Mouse (Mus musculus) liver, embryonic 11.5 days (tissue): ENCODE measurements around the gene Snd1. TPM values are rescaled to one million over a fixed set of nuclear protein-coding genes. Genes with fewer than 3 reads are reported as not detected.

Source experiments
- ATAC-seq: fragments of 200-750 bp; cut with Nextera tagmentation; replicated peaks from 2 replicates; pipeline ENCODE4 v1.8.0; 2017; ENCODE audit warnings: moderate number of reproducible peaks, mild to moderate bottlenecking, moderate TSS enrichment, moderate library complexity; ENCODE audit not compliant: low FRiP score
- DNase-seq: peaks from one replicate; pipeline ENCODE4 v3.0.0-alpha.2; 2017; ENCODE audit warnings: low spot score
- H3K27ac ChIP-seq: fragments of 300-500 bp; sonication (generic); 2 replicates; pipeline ENCODE4 v1.5.1; 2014; ENCODE audit warnings: mild to moderate bottlenecking, low read depth, low read length, control low read depth
- H3K27me3 ChIP-seq: fragments of 300-500 bp; sonication (generic); replicated peaks from 2 replicates; pipeline ENCODE4 v1.6.1; 2014; ENCODE audit warnings: low read length, mixed read lengths; ENCODE audit not compliant: control insufficient read depth, insufficient read depth
- H3K36me3 ChIP-seq: fragments of 300-500 bp; sonication (generic); 2 replicates; pipeline ENCODE4 v1.6.1; 2014; ENCODE audit warnings: mild to moderate bottlenecking, low read length, moderate library complexity, mixed read lengths; ENCODE audit not compliant: control insufficient read depth, insufficient read depth
- H3K4me1 ChIP-seq: fragments of 300-500 bp; sonication (generic); replicated peaks from 2 replicates; pipeline ENCODE4 v1.6.1; 2014; ENCODE audit warnings: low read length, mixed read lengths; ENCODE audit not compliant: control insufficient read depth, insufficient read depth
- H3K4me2 ChIP-seq: fragments of 300-500 bp; sonication (generic); 2 replicates; pipeline ENCODE4 v1.6.1; 2014; ENCODE audit warnings: mild to moderate bottlenecking, control low read depth, moderate library complexity
- H3K4me3 ChIP-seq: fragments of 300-500 bp; sonication (generic); 2 replicates; pipeline ENCODE4 v1.5.1; 2014; ENCODE audit warnings: low read depth, low read length, control low read depth
- H3K9ac ChIP-seq: fragments of 300-500 bp; sonication (generic); 2 replicates; pipeline ENCODE4 v1.6.1; 2014; ENCODE audit warnings: low read depth, low read length, control low read depth
- H3K9me3 ChIP-seq: fragments of 300-500 bp; sonication (generic); 2 replicates; pipeline ENCODE4 v1.6.1; 2016; ENCODE audit warnings: low read length, inconsistent platforms, mixed read lengths; ENCODE audit not compliant: control insufficient read depth
- WGBS: fragments of 180-500 bp; shearing (Covaris S2); extraction: QIAGEN DNeasy Blood & Tissue Kit; methylation state at CpG from one replicate; pipeline ENCODE4 v1.1.7; 2014; 5-methylcytosine and 5-hydroxymethylcytosine counted together
- polyA plus RNA-seq: library from polyadenylated mRNA; unstranded; fragments of >200 nt; fragmentation: Nextera tagmentation; extraction: Ambion mirVana; gene quantifications from 2 replicates; pipeline ENCODE4 v1.2.1, GENCODE M21; 2014

Snd1 gene
- polyA plus RNA-seq, 1 experiment from 2014 or later = 107 TPM

DNA sequence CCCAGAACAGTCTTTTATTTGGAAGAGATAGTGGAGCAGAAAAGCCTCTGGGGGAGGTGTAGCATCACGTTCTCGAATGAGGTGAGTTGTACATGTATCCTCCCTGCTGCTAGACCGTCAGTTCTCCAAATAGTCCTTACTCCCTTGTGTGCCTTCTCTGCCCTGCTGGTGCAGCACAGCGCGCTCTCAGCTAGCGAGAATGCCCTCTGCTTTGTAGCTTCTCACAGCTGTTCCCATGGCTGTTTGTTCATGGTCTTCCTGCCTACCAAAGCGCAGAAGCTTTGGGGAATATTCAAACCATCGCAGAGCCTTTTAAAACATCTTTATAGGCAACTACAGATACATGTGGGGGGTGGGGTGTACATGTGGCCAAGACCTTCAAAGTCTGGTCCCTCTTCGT lies 374.0 kb downstream of the Snd1 start:
- Histone ChIP-seq H3K27me3 (no peaks in the 10 kb centered on the region), H3K9me3 (no peaks in the 10 kb centered on the region), H3K36me3 (no peaks in the 10 kb centered on the region), H3K4me3 (no peak overlapping the region), H3K4me1 (no peaks in the 10 kb centered on the region), H3K9ac (no peak overlapping the region), H3K4me2 (no peak overlapping the region), H3K27ac (no peak overlapping the region)
- WGBS = 77% methylated on average over 9 of the region's 9 CpGs
- ATAC-seq (no peak), DNase-seq (no peak)

DNA sequence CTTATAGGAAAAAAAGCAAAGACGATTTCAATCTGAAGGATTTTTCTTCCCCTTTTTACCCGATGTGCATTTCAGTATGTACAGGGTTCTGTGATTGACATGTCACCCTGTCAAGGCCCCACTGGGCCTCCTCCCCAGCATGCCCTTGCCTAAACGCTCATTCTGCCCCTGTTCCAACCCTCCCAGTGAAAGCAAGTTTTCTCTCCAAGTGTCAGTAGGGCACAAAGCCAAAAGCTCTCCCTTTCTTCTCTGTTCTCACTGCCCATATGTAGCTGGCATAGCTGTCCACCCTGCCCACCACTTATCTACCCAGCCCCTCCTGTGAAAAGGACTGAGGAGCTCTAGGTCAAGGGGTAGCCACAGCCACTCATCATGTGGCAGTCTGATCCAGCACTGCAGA lies 374.4 kb downstream of the Snd1 start:
- Histone ChIP-seq H3K4me1 (no peaks in the 10 kb centered on the region), H3K4me2 (no peak overlapping the region), H3K9ac (no peak overlapping the region), H3K9me3 (no peaks in the 10 kb centered on the region), H3K27ac (no peak overlapping the region), H3K4me3 (no peak overlapping the region), H3K27me3 (no peaks in the 10 kb centered on the region), H3K36me3 (no peaks in the 10 kb centered on the region)
- ATAC-seq (no peak), DNase-seq (no peak)
- 41% methylated on average over 3 of the region's 3 CpGs for WGBS

DNA sequence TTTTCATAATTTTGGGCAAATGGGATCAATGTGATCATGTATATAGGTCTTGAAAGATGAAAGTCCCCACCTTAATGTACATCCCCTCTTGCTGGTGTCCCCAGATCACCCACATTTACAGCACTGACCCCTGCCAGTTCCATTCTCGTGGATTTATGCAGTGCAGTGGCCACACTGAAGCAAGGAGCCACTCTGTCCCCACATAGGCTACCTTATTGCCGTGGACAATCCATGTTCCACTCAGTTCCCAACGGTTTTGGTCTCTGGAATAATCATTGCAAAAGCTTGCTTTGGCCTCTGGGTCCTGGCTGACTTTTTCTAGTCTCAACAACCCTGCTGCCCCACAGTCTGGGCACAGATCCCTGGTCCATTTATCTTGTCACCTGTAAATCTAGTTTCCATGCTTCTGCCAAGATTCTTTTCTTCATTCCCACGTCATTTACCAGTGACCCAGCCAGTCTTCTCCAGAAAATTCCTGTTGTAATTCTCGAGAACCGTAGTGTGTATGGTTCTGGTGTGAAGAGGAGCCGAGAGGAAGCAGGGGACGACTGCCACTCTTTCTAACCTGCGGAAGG lies 375.5 kb downstream of the Snd1 start:
- no peak for ATAC-seq
- Histone ChIP-seq H3K27me3 (no peaks in the 10 kb centered on the region), H3K9me3 (no peaks in the 10 kb centered on the region), H3K4me3 (no peak overlapping the region), H3K9ac (no peak overlapping the region), H3K4me2 (no peak overlapping the region), H3K36me3 (no peaks in the 10 kb centered on the region), H3K4me1 (peaks cover 4% of the 10 kb centered on the region; the same call in 1 of the 2 replicates), H3K27ac (no peak overlapping the region)
- DNase-seq = no peak
- 86% methylated on average over 9 of the region's 9 CpGs for WGBS

DNA sequence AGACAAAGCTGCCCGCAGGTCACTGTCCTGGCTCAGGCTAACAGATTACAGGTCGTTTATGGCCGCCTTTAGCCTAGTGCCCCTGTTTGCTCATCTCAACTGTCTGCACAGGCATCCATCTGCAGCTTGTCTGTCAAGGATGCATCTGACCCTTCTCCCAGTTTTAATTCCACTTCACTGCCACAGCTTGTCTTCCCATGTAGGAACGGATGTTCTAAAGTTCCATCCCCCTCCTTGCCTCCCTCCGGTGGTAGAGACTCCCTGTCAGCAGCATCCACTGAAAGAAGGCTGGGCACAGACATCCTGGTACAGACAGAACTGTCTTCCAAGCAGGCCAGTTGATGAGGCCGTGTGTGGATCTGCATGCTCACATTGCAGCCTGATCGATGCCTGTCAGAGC lies 377.4 kb downstream of the Snd1 start:
- H3K4me3 ChIP-seq = no peak overlapping the region
- H3K27ac ChIP-seq = no peak overlapping the region
- no peaks in the 10 kb centered on the region for H3K36me3 ChIP-seq
- DNase-seq (no peak), ATAC-seq (no peak)
- H3K4me2 ChIP-seq = no peak overlapping the region
- WGBS = 82% methylated on average over 7 of the region's 7 CpGs
- H3K9me3 ChIP-seq = no peaks in the 10 kb centered on the region
- no peak overlapping the region for H3K9ac ChIP-seq
- peaks cover 18% of the 10 kb centered on the region for H3K4me1 ChIP-seq
- H3K27me3 ChIP-seq = no peaks in the 10 kb centered on the region

DNA sequence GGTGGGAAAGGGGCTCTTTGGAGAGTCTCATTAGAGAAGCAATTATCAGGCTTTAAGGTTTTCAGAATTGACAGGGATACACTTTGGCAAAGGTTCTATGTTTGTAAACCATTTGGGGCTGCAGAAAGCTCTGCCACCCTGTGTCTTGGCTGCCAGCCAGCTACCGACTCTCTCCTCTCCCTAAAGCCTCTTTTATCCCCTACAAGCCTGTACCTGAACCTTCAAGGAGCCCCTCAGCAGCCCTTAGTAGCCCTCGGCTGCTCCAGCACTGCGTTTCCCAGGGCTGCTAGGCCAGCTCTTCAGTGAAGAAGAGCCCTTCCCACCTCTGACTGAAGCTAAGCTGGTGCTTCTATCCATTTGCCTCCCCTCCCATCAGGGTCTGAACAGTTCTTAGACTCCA lies 378.2 kb downstream of the Snd1 start:
- ATAC-seq (no peak), DNase-seq (no peak)
- H3K9me3 ChIP-seq = no peaks in the 10 kb centered on the region
- H3K4me1 ChIP-seq = peaks cover 24% of the 10 kb centered on the region
- H3K4me2 ChIP-seq = no peak overlapping the region
- no peak overlapping the region for H3K27ac ChIP-seq
- no peaks in the 10 kb centered on the region for H3K36me3 ChIP-seq
- no peak overlapping the region for H3K9ac ChIP-seq
- 71% methylated on average over 3 of the region's 3 CpGs for WGBS
- H3K27me3 ChIP-seq = no peaks in the 10 kb centered on the region
- no peak overlapping the region for H3K4me3 ChIP-seq

DNA sequence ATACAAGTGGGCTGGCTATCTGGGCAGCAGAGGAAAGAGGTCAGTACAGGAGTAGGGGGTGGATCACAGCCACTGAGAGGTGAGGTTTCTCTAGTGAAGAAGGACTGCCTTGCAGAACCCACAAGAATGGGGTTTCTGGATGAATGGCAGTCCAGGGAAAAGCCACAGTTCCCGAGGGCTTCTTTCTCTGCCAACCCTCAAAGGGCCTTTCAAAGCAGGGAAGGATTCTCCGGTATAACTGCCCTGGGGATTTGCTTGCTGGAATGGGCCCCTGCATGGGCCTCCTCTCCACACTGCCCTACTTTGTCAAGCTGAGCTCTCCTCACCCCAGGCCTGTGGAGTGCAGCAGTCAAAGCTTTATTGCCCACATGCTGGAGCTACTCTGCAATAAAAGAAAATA lies 378.7 kb downstream of the Snd1 start:
- WGBS = 59% methylated on average over 2 of the region's 2 CpGs
- Histone ChIP-seq H3K27me3 (no peaks in the 10 kb centered on the region), H3K36me3 (no peaks in the 10 kb centered on the region), H3K27ac (no peak overlapping the region), H3K9ac (no peak overlapping the region), H3K4me3 (no peak overlapping the region), H3K4me2 (no peak overlapping the region), H3K4me1 (peaks cover 26% of the 10 kb centered on the region), H3K9me3 (no peaks in the 10 kb centered on the region)
- ATAC-seq (no peak), DNase-seq (no peak)

DNA sequence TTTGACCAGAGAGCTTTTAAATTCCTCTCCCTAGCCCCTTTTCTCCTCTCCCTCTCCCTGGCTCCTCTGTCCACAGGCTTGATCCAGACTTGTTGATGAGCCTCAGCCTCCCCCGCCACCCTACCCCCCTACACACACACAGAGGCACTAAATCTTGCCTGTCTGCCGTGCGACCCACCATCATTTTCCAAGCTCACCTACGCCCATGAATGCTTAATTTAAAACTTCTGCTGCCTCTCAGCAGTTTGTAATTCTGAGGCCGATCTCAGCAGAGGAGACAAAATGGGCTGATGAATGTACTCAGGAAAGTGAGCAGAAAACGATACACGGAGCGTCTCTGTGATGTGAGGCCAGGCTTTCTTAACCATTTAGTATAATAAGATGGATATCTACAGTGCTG lies 379.7 kb downstream of the Snd1 start:
- DNase-seq = no peak
- no peak overlapping the region for H3K9ac ChIP-seq
- no peak overlapping the region for H3K27ac ChIP-seq
- no peak for ATAC-seq
- H3K4me3 ChIP-seq = no peak overlapping the region
- peaks cover 26% of the 10 kb centered on the region for H3K4me1 ChIP-seq
- no peaks in the 10 kb centered on the region for H3K27me3 ChIP-seq
- H3K9me3 ChIP-seq = no peaks in the 10 kb centered on the region
- H3K36me3 ChIP-seq = no peaks in the 10 kb centered on the region
- H3K4me2 ChIP-seq = no peak overlapping the region
- 66% methylated on average over 8 of the region's 8 CpGs for WGBS

DNA sequence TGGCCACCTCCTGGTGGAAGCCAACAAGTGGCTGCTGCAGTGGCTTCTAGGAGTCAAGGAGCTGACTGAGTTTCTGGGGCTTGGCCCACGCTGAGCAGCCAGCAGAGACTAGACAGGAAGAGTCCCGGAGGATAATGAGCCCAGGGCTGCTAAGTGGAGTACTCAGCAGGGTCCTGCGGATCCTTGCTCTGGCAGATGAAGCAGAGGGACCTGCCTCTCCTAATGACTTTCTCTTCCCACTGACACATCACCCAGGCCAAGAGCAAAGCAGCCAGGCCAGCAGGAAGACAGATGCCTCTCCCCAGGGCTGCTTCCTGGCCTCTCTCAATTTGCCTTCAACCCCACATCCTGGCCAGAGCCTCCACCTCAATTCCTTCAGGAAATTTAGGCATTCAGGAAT lies 380.5 kb downstream of the Snd1 start:
- Histone ChIP-seq H3K27me3 (no peaks in the 10 kb centered on the region), H3K4me3 (no peak overlapping the region), H3K9ac (no peak overlapping the region), H3K4me2 (no peak overlapping the region), H3K9me3 (no peaks in the 10 kb centered on the region), H3K36me3 (no peaks in the 10 kb centered on the region), H3K27ac (no peak overlapping the region), H3K4me1 (peaks cover 26% of the 10 kb centered on the region)
- WGBS = 48% methylated on average over 3 of the region's 3 CpGs
- DNase-seq = no peak
- no peak for ATAC-seq

DNA sequence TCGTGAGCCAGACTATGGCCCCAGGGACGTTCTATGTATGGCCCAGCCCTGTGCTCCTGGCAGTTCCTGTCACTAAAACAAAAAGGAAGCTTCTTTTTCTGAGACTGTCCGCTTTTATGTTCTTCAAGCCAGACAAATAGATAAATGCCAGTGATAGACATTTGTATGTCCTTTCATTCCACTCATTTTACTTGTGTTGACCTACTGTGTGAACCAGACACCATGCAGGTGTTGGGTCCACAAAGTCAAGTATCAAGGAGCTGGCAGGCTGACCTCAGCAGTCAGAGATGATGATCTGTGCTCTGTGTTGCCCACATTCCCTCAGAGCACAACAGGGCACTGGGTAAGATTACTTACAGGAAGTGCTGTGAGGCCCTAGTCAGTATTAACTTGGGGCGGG lies 381.9 kb downstream of the Snd1 start:
- Histone ChIP-seq H3K27ac (no peak overlapping the region), H3K4me2 (no peak overlapping the region), H3K4me1 (peaks cover 26% of the 10 kb centered on the region), H3K9me3 (no peaks in the 10 kb centered on the region), H3K27me3 (no peaks in the 10 kb centered on the region), H3K36me3 (no peaks in the 10 kb centered on the region), H3K4me3 (no peak overlapping the region), H3K9ac (no peak overlapping the region)
- DNase-seq (no peak), ATAC-seq (no peak)
- 42% methylated on average over 4 of the region's 4 CpGs for WGBS
